Mouse (Mus musculus): ENCODE measurements around the gene Aox1.

DNA sequence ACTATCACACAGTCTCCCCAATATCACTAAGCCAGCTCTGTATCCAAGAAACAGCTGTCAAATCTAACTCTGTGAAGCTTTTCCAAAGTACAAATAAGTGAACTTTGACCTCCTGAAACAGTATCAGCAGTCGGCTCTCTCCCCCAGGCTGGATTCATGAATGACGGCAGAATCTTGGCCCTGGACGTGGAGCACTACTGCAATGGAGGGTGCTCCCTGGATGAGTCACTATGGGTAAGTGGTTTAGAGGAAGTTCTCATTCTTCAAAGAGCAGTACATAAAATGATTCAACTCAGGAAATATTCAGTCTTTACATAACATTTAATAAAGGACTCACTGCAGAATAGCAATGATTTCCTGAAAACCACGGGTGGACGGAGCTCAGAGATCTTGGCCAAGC lies 51.6 kb downstream of the Aox1 start:
- no peak for TF ChIP-seq CTCF (IDR thresholded peaks at IDR 0.05)
- TF ChIP-seq EP300 (IDR thresholded peaks at IDR 0.05; ENCODE audit: insufficient read depth, low read depth, low read length): no peak
